Comparison of ENCODE assay signal across 18 mouse cellular contexts in genomic region chr14:86641839-86642238, GRCm38 (mm10).
DNase-seq lines count a peak whose midpoint lies in the region; ATAC-seq lines count a peak whose summit lies in the region.
"Had no signal": no experiment of that assay in that cellular context is flagged by ENCODE, and none has a peak within 500 bp of the region (broad histone marks: within the 10 kb centered on the region; RNA-seq: fewer than 3 reads in every experiment).

No protein-coding gene starts in this region.

- H3K27me3 ChIP-seq in midbrain, embryonic 11.5 days (ENCODE audit: control insufficient read depth, insufficient read depth, low read length) = no peaks in the 10 kb centered on the region
- no peaks in the 10 kb centered on the region for H3K27me3 ChIP-seq in midbrain, embryonic 10.5 days (ENCODE audit: low read depth, poor library complexity, severe bottlenecking)
- H3K27me3 ChIP-seq: CH12.LX, Patski had no signal

- no peak for ATAC-seq in midbrain, embryonic 11.5 days (ENCODE audit: low FRiP score)
- peak; percentile 52 for ATAC-seq in granulocyte monocyte progenitor cell, adult 5-6 weeks (replicated peaks; ENCODE audit: poor library complexity, severe bottlenecking)
- ATAC-seq: activated CD4-positive, CD25-positive, alpha-beta regulatory T cell, adult 4 months; CD4-positive, CD25-positive, alpha-beta regulatory T cell, adult 4 months; Patski had no signal

- no peak overlapping the region for H3K4me2 ChIP-seq in midbrain, embryonic 11.5 days

- no peaks in the 10 kb centered on the region for H3K9me3 ChIP-seq in midbrain, embryonic 11.5 days (ENCODE audit: control insufficient read depth, low read length)
- no peaks in the 10 kb centered on the region for H3K9me3 ChIP-seq in midbrain, embryonic 10.5 days (replicated peaks)
- H3K9me3 ChIP-seq: G1E had no signal

- no peak overlapping the region for H3K4me3 ChIP-seq in midbrain, embryonic 11.5 days (ENCODE audit: low read depth, low read length)
- H3K4me3 ChIP-seq in midbrain, embryonic 10.5 days = no peak overlapping the region

- 91% methylated on average over 3 of the region's 3 CpGs for WGBS in midbrain, embryonic 11.5 days
- WGBS in midbrain, embryonic 10.5 days = 94% methylated on average over 3 of the region's 3 CpGs

- DNase-seq in midbrain, embryonic 11.5 days (ENCODE audit: low spot score, missing footprints) = peak; percentile 71
- no peak for DNase-seq in midbrain, embryonic 10.5 days (ENCODE audit: low spot score)
- DNase-seq in left cerebral cortex, postnatal 10 days (ENCODE audit: extremely low spot score in 1 of 2, low spot score in 2 of 2) = no peak
- DNase-seq: adrenal gland, adult 2 months; adrenal gland, adult 8-10 months; adrenal gland, postnatal 14 days; adrenal gland, postnatal 25 days; adrenal gland, postnatal 36 days; B cell, adult 2 months; cerebellum, adult 11 months; cerebellum, adult 11-12 months; cerebellum, adult 18-20 months had no signal

- H3K4me1 ChIP-seq in midbrain, embryonic 11.5 days (ENCODE audit: control insufficient read depth, insufficient read depth, low read length) = peaks cover 7% of the 10 kb centered on the region; the same call in 1 of the 2 replicates
- peaks cover 32% of the 10 kb centered on the region for H3K4me1 ChIP-seq in midbrain, embryonic 10.5 days

- no peak overlapping the region for H3K27ac ChIP-seq in midbrain, embryonic 11.5 days (ENCODE audit: low read depth, low read length)
- no peak overlapping the region for H3K27ac ChIP-seq in midbrain, embryonic 10.5 days (replicated peaks)

- no peak overlapping the region for H3K9ac ChIP-seq in midbrain, embryonic 11.5 days (ENCODE audit: low read length)

- no peaks in the 10 kb centered on the region for H3K36me3 ChIP-seq in midbrain, embryonic 11.5 days (ENCODE audit: control insufficient read depth, insufficient read depth, low read length)
- no peaks in the 10 kb centered on the region for H3K36me3 ChIP-seq in midbrain, embryonic 10.5 days
- H3K36me3 ChIP-seq: G1E had no signal

- intact Hi-C loops in left cerebral cortex, postnatal 10 days (cut with DNase I) = no loop called here
